Mouse (Mus musculus) embryonic facial prominence, embryonic 14.5 days (tissue): Measurements from ENCODE around the gene Lnx1. TPM values are rescaled to one million over a fixed set of nuclear protein-coding genes. Genes with fewer than 3 reads are reported as not detected.

ENCODE experiments used
- ATAC-seq: fragments of 200-750 bp; cut with Nextera tagmentation; 2 replicates; pipeline ENCODE4 v1.8.0; 2017; ENCODE audit warnings: low read depth, moderate number of reproducible peaks, moderate TSS enrichment
- DNase-seq: peaks from one replicate; pipeline ENCODE4 v3.0.0-alpha.2; 2015; ENCODE audit warnings: low spot score
- H3K27ac ChIP-seq: fragments of 300-500 bp; sonication (generic); replicated peaks from 2 replicates; pipeline ENCODE4 v1.5.1; 2014; ENCODE audit warnings: low read depth, mild to moderate bottlenecking, low read length, moderate library complexity
- H3K27me3 ChIP-seq: fragments of 300-500 bp; sonication (generic); replicated peaks from 2 replicates; pipeline ENCODE4 v1.6.1; 2014; ENCODE audit warnings: low read length; ENCODE audit not compliant: control insufficient read depth, insufficient read depth
- H3K36me3 ChIP-seq: fragments of 300-500 bp; sonication (generic); 2 replicates; pipeline ENCODE4 v1.6.1; 2014; ENCODE audit warnings: low read length, mixed read lengths; ENCODE audit not compliant: control insufficient read depth, insufficient read depth
- H3K4me1 ChIP-seq: fragments of 300-500 bp; sonication (generic); 2 replicates; pipeline ENCODE4 v1.6.1; 2014; ENCODE audit warnings: antibody characterized with exemption, low read length; ENCODE audit not compliant: control insufficient read depth, insufficient read depth
- H3K4me2 ChIP-seq: fragments of 300-500 bp; sonication (generic); 2 replicates; pipeline ENCODE4 v1.6.1; 2014; ENCODE audit warnings: low read depth, mild to moderate bottlenecking, low read length, moderate library complexity, mixed read lengths
- H3K4me3 ChIP-seq: fragments of 300-500 bp; sonication (generic); 2 replicates; pipeline ENCODE4 v1.5.1; 2014; ENCODE audit warnings: low read depth, mild to moderate bottlenecking, low read length
- H3K9ac ChIP-seq: fragments of 300-500 bp; sonication (generic); 2 replicates; pipeline ENCODE4 v1.6.1; 2014; ENCODE audit warnings: low read depth, mild to moderate bottlenecking, low read length, moderate library complexity, mixed read lengths
- H3K9me3 ChIP-seq: fragments of 300-500 bp; sonication (generic); 2 replicates; pipeline ENCODE4 v1.6.1; 2016; ENCODE audit warnings: low read length; ENCODE audit not compliant: control insufficient read depth
- WGBS: fragments of 180-500 bp; shearing (Covaris S2); extraction: QIAGEN DNeasy Blood & Tissue Kit; methylation state at CpG from one replicate; pipeline ENCODE4 v1.1.7; 2014; 5-methylcytosine and 5-hydroxymethylcytosine counted together
- polyA plus RNA-seq: library from polyadenylated mRNA; unstranded; fragments of >200 nt; fragmentation: Nextera tagmentation; extraction: Ambion mirVana; gene quantifications from 2 replicates; pipeline ENCODE4 v1.2.1, GENCODE M21; 2014

Gene Lnx1
- polyA plus RNA-seq, 1 experiment from 2014 or later = 2.4 TPM

GRCm38 (mm10) chr5:74545606-74546005 is 157.1 kb downstream of the Lnx1 start:
- ATAC-seq (no peak), DNase-seq (no peak)
- Histone ChIP-seq H3K4me2 (no peak overlapping the region), H3K4me3 (no peak overlapping the region), H3K4me1 (no peaks in the 10 kb centered on the region), H3K36me3 (peaks cover 81% of the 10 kb centered on the region), H3K27ac (no peak overlapping the region), H3K9me3 (no peaks in the 10 kb centered on the region), H3K27me3 (no peaks in the 10 kb centered on the region), H3K9ac (no peak overlapping the region)
- 92% methylated on average over 4 of the region's 4 CpGs for WGBS

Other genes with a start within 250 kb of the Lnx1 start
- 19.8 and 21.3 TPM in 2 replicates for gene Scfd2, start 171.2 kb downstream of the Lnx1 start, polyA plus RNA-seq
- 66.1 and 66.4 TPM in 2 replicates for gene Fip1l1, start 167.5 kb downstream of the Lnx1 start, polyA plus RNA-seq